Comparison of ENCODE assay signal across 21 mouse cellular contexts in the genomic region with DNA sequence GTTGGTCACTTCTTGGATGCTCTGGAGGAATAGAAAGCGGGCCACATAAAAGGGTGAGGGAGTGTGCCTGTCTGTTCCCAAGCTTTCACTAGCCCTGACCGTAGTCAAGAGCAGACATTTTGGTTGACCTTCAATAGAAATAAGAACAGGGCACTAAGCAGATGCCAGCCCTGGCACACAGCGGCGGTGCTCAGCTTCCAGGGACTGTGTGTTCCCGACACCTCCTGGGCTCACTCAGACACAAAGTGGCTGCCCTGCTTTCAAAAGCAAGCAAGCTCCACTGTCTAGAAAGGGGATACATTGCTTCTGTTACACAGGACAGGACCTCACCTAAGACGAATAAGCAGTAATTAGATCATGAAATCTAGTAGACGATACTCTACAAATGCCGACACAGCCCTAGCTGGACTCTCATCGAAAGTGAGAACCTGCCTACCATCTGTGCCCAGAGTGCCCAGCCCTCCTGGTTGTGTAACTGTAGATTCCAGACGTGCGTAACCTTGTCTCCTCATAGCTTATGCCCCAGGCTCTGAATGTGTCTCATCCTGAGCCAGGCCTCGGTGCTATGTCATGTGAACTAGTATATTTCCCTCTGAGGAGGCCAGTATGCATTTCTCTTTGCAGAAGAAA. TPM values are rescaled to one million over a fixed set of nuclear protein-coding genes. Genes with fewer than 3 reads are reported as not detected.
A peak's percentile ranks its signal among the peaks of the same experiment; 100 is the strongest.
DNase-seq lines count a peak whose midpoint lies in the region; TF ChIP-seq lines count a peak whose summit lies in the region.
"Had no signal": no experiment of that assay in that cellular context is flagged by ENCODE, and none has a peak within 500 bp of the region (broad histone marks: within the 10 kb centered on the region; RNA-seq: fewer than 3 reads in every experiment).

No protein-coding gene starts in this region.

- TF ChIP-seq EP300 in heart, adult 2 months (IDR thresholded peaks at IDR 0.05; ENCODE audit: insufficient read depth, low read depth, low read length) = no peak

- TF ChIP-seq CTCF in heart, adult 2 months (IDR thresholded peaks at IDR 0.05) = no peak

- peak overlapping the region; percentile 70 for H3K27ac ChIP-seq in heart, adult 2 months
- H3K27ac ChIP-seq: embryonic facial prominence, embryonic 13.5 days; forebrain, embryonic 12.5 days; hindbrain, embryonic 15.5 days; liver, embryonic 12.5 days had no signal

- no peak overlapping the region for H3K4me3 ChIP-seq in heart, adult 2 months
- H3K4me3 ChIP-seq: embryonic facial prominence, embryonic 13.5 days; forebrain, embryonic 12.5 days; hindbrain, embryonic 15.5 days; liver, embryonic 12.5 days had no signal

- H3K27me3 ChIP-seq in heart, adult 2 months (ENCODE audit: control insufficient read depth, insufficient read depth, low read length) = no peaks in the 10 kb centered on the region
- H3K27me3 ChIP-seq: embryonic facial prominence, embryonic 13.5 days; forebrain, embryonic 12.5 days; hindbrain, embryonic 15.5 days; liver, embryonic 12.5 days had no signal

- intact Hi-C loops in heart, adult 2 months (cut with DNase I) = no loop called here
- intact Hi-C loops in heart, postnatal 25 days (cut with DNase I) = no loop called here

- H3K4me1 ChIP-seq in heart, adult 2 months (ENCODE audit: control insufficient read depth, insufficient read depth, low read length) = peaks cover 2% of the 10 kb centered on the region
- H3K4me1 ChIP-seq: embryonic facial prominence, embryonic 13.5 days; forebrain, embryonic 12.5 days; hindbrain, embryonic 15.5 days; liver, embryonic 12.5 days had no signal

- no peaks in the 10 kb centered on the region for H3K36me3 ChIP-seq in heart, adult 2 months (ENCODE audit: control insufficient read depth, insufficient read depth, low read length)
- H3K36me3 ChIP-seq: embryonic facial prominence, embryonic 13.5 days; forebrain, embryonic 12.5 days; hindbrain, embryonic 15.5 days; liver, embryonic 12.5 days had no signal

- H3K9ac ChIP-seq in heart, adult 2 months (ENCODE audit: low read depth, low read length) = no peak overlapping the region
- H3K9ac ChIP-seq: embryonic facial prominence, embryonic 13.5 days; forebrain, embryonic 12.5 days; hindbrain, embryonic 15.5 days; liver, embryonic 12.5 days had no signal

- peak; percentile 28 to 67 for DNase-seq in heart, adult 2 months
- no peak for DNase-seq in heart, postnatal 25 days (ENCODE audit: low spot score)
- DNase-seq in right cerebral cortex, adult 18-20 months = peak; percentile 39
- DNase-seq in right cerebral cortex, postnatal 25 days = no peak
- DNase-seq in gastrocnemius, postnatal 25 days = peak; percentile 77
- peak; percentile 89 for DNase-seq in skeletal muscle tissue, adult 2 months (ENCODE audit: low read depth, low spot score)
- DNase-seq in adrenal gland, postnatal 36 days = no peak
- DNase-seq: kidney, adult 8-10 months; kidney, postnatal 4 days; thymus, postnatal 25 days had no signal

- WGBS in heart, adult 2 months = 71% methylated on average over 12 of the region's 12 CpGs

- no peak for TF ChIP-seq POLR2A in heart, adult 2 months (IDR thresholded peaks at IDR 0.05; ENCODE audit: insufficient read depth, low read depth, low read length)

- no peaks in the 10 kb centered on the region for H3K79me2 ChIP-seq in heart, adult 2 months (replicated peaks; ENCODE audit: control insufficient read depth, insufficient read depth, low read length)

RNA-seq across cellular contexts. Expression of gene Krtap11-1, which starts 37.3 kb away (rescaled TPM):
- total RNA-seq in heart, adult 2 months (2021) = not detected
- not detected in 2 replicates for polyA plus RNA-seq in heart, adult 2 months (2012; rRNA removed)
- not detected for total RNA-seq in heart, postnatal 25 days (2021)
- total RNA-seq in gastrocnemius, postnatal 25 days (2021) = not detected
- not detected for total RNA-seq in adrenal gland, postnatal 36 days (2021)
- total RNA-seq: left cerebral cortex, postnatal 25 days; neutrophil, adult 5-6 weeks had no signal
- polyA plus RNA-seq: activated CD4-positive, CD25-positive, alpha-beta regulatory T cell, adult 4 months; embryonic facial prominence, embryonic 13.5 days; forebrain, embryonic 12.5 days; heart, embryonic 14.5 days; hindbrain, embryonic 15.5 days; liver, embryonic 12.5 days; lung, postnatal 0 days; small intestine, adult 2 months; stomach, embryonic 16.5 days had no signal

Comparison
In these comparisons a context has a peak if more than half of its experiments do, and no peak if none do; other contexts are left out.
1. DNase-seq: peak in heart, adult 2 months (2 of 2), right cerebral cortex, adult 18-20 months (single experiment), gastrocnemius, postnatal 25 days (single experiment) and skeletal muscle tissue, adult 2 months (single experiment); none in heart, postnatal 25 days (single experiment), right cerebral cortex, postnatal 25 days (single experiment) and adrenal gland, postnatal 36 days (0 of 2).